In genomic region chr9:45268079-45268478, GRCm38 (mm10) we compare ENCODE assay signal across 11 mouse cellular contexts. TPM values are rescaled to one million over a fixed set of nuclear protein-coding genes. Genes with fewer than 3 reads are reported as not detected.
A peak's percentile ranks its signal among the peaks of the same experiment; 100 is the strongest.
DNase-seq lines count a peak whose midpoint lies in the region; ATAC-seq and TF ChIP-seq lines count a peak whose summit lies in the region.
"Had no signal": no experiment of that assay in that cellular context is flagged by ENCODE, and none has a peak within 500 bp of the region (broad histone marks: within the 10 kb centered on the region; RNA-seq: fewer than 3 reads in every experiment).

No protein-coding gene starts in this region.

- TF ChIP-seq CTCF in cerebellum, adult 2 months (IDR thresholded peaks at IDR 0.05; ENCODE audit: borderline replicate concordance, insufficient read depth, low read depth, low read length): no peak
- no peak for TF ChIP-seq CTCF in lung, adult 2 months (IDR thresholded peaks at IDR 0.05; ENCODE audit: insufficient read depth, low read length)
- TF ChIP-seq CTCF in small intestine, adult 2 months (IDR thresholded peaks at IDR 0.05; ENCODE audit: extremely low read depth, insufficient read length, insufficient replicate concordance, low read depth, low read length): no peak

- H3K36me3 ChIP-seq in limb, embryonic 10.5 days: no peaks in the 10 kb centered on the region
- H3K36me3 ChIP-seq in small intestine, adult 2 months (ENCODE audit: control insufficient read depth, insufficient read depth, low read length): no peaks in the 10 kb centered on the region
- no peaks in the 10 kb centered on the region for H3K36me3 ChIP-seq in hindbrain, embryonic 12.5 days

- TF ChIP-seq POLR2A in cerebellum, adult 2 months (IDR thresholded peaks at IDR 0.05; ENCODE audit: borderline replicate concordance, insufficient read depth, low read length): no peak
- TF ChIP-seq POLR2A in lung, adult 2 months (IDR thresholded peaks at IDR 0.05; ENCODE audit: borderline replicate concordance, extremely low read depth, low read depth, low read length): no peak
- TF ChIP-seq POLR2A in small intestine, adult 2 months (IDR thresholded peaks at IDR 0.05; ENCODE audit: low read depth, low read length): no peak

- 75% methylated on average over 4 of the region's 4 CpGs for WGBS in cerebellum, adult 2 months
- 54% methylated on average over 4 of the region's 4 CpGs for WGBS in lung, adult 2 months
- 64% methylated on average over 4 of the region's 4 CpGs for WGBS in limb, embryonic 10.5 days
- WGBS in small intestine, adult 2 months: 55% methylated on average over 4 of the region's 4 CpGs
- 58% methylated on average over 4 of the region's 4 CpGs for WGBS in hindbrain, embryonic 12.5 days

- no peaks in the 10 kb centered on the region for H3K9me3 ChIP-seq in limb, embryonic 10.5 days (replicated peaks)
- H3K9me3 ChIP-seq in hindbrain, embryonic 12.5 days (replicated peaks): no peaks in the 10 kb centered on the region

- no peaks in the 10 kb centered on the region for H3K27me3 ChIP-seq in cerebellum, adult 2 months (ENCODE audit: control insufficient read depth, insufficient read depth, low read length)
- H3K27me3 ChIP-seq in limb, embryonic 10.5 days (ENCODE audit: low read depth, poor library complexity, severe bottlenecking): peaks cover 64% of the 10 kb centered on the region
- H3K27me3 ChIP-seq in small intestine, adult 2 months (ENCODE audit: control insufficient read depth, insufficient read depth, low read length): peaks cover 8% of the 10 kb centered on the region; the same call in 1 of the 2 replicates
- peaks cover 38% of the 10 kb centered on the region for H3K27me3 ChIP-seq in hindbrain, embryonic 12.5 days

- ATAC-seq in hindbrain, embryonic 12.5 days (ENCODE audit: low FRiP score): no peak
- ATAC-seq: forebrain, embryonic 16.5 days; midbrain, embryonic 16.5 days had no signal

- peaks cover 13% of the 10 kb centered on the region for H3K4me1 ChIP-seq in cerebellum, adult 2 months (ENCODE audit: control insufficient read depth, insufficient read depth, low read length)
- no peaks in the 10 kb centered on the region for H3K4me1 ChIP-seq in lung, adult 2 months (ENCODE audit: control insufficient read depth, insufficient read depth, low read length)
- H3K4me1 ChIP-seq in limb, embryonic 10.5 days: peaks cover 11% of the 10 kb centered on the region
- H3K4me1 ChIP-seq in small intestine, adult 2 months (ENCODE audit: control insufficient read depth, insufficient read depth, insufficient read length, low read length): no peaks in the 10 kb centered on the region
- peaks cover 11% of the 10 kb centered on the region for H3K4me1 ChIP-seq in hindbrain, embryonic 12.5 days

- no peak for DNase-seq in cerebellum, adult 2 months
- DNase-seq in cerebellum, adult 11-12 months: no peak
- no peak for DNase-seq in lung, adult 2 months
- DNase-seq in lung, postnatal 14 days: no peak
- DNase-seq in limb, embryonic 10.5 days (ENCODE audit: low spot score): no peak
- no peak for DNase-seq in ovary, postnatal 14 days (ENCODE audit: low spot score)
- DNase-seq: cerebellum, postnatal 14 days had no signal

- no peak overlapping the region for H3K27ac ChIP-seq in cerebellum, adult 2 months (ENCODE audit: insufficient read depth, low read length)
- no peak overlapping the region for H3K27ac ChIP-seq in limb, embryonic 10.5 days
- peak overlapping the region; percentile 27; the same call in 1 of the 2 replicates for H3K27ac ChIP-seq in small intestine, adult 2 months (ENCODE audit: insufficient read depth, low read depth, low read length)
- no peak overlapping the region for H3K27ac ChIP-seq in hindbrain, embryonic 12.5 days

- no peak overlapping the region for H3K9ac ChIP-seq in hindbrain, embryonic 12.5 days

- peak overlapping the region; percentile 87 for H3K4me3 ChIP-seq in cerebellum, adult 2 months (replicated peaks; ENCODE audit: insufficient read depth, low read depth, low read length)
- H3K4me3 ChIP-seq in lung, adult 2 months (replicated peaks; ENCODE audit: extremely low read depth, low read depth, low read length): peak overlapping the region; percentile 76
- H3K4me3 ChIP-seq in limb, embryonic 10.5 days: peak overlapping the region; percentile 52; the same call in 1 of the 2 replicates
- peak overlapping the region; percentile 60 for H3K4me3 ChIP-seq in small intestine, adult 2 months (ENCODE audit: low read depth, low read length)
- no peak overlapping the region for H3K4me3 ChIP-seq in hindbrain, embryonic 12.5 days

- H3K4me2 ChIP-seq in hindbrain, embryonic 12.5 days (replicated peaks): no peak overlapping the region

RNA-seq across cellular contexts. Expression of gene Il10ra, which starts 0.9 kb away (rescaled TPM):
- polyA plus RNA-seq in cerebellum, adult 2 months (2012; rRNA removed): 4.5 and 6.0 TPM in 2 replicates
- 10.3 and 12.9 TPM in 2 replicates for polyA plus RNA-seq in lung, adult 2 months (2012; rRNA removed)
- 0.26 TPM in 2 replicates for polyA plus RNA-seq in limb, embryonic 10.5 days (2016; fragmentation: Nextera tagmentation; extraction: Ambion mirVana)
- polyA plus RNA-seq in small intestine, adult 2 months (2012; rRNA removed): 2.9 and 3.3 TPM in 2 replicates
- polyA plus RNA-seq in hindbrain, embryonic 12.5 days (2016; fragmentation: Nextera tagmentation; extraction: Ambion mirVana): 0.31 and 0.54 TPM in 2 replicates

RNA-seq across cellular contexts. Expression of gene Tmprss13, which starts 50.8 kb away (rescaled TPM):
- not detected in 2 replicates for polyA plus RNA-seq in cerebellum, adult 2 months (2012; rRNA removed)
- 1.1 and 6.6 TPM in 2 replicates for polyA plus RNA-seq in lung, adult 2 months (2012; rRNA removed)
- polyA plus RNA-seq in limb, embryonic 10.5 days (2016; fragmentation: Nextera tagmentation; extraction: Ambion mirVana): 0.51 and 0.95 TPM in 2 replicates
- polyA plus RNA-seq in small intestine, adult 2 months (2012; rRNA removed): 0.04 and 0.14 TPM in 2 replicates
- 0.06 TPM in 1 of 2 replicates, not detected in the other for polyA plus RNA-seq in hindbrain, embryonic 12.5 days (2016; fragmentation: Nextera tagmentation; extraction: Ambion mirVana)
- polyA plus RNA-seq: forebrain, embryonic 16.5 days; midbrain, embryonic 16.5 days had no signal
